Mouse (Mus musculus) 416B (cell line): ENCODE measurements at regions not wholly inside any gene's neighbourhood (a gene's known extent, or its start where the extent isn't known, plus 50 kb on each side); places are given as distances from the start of the nearest gene placed in this dataset.

ENCODE experiments used
- DNase-seq: peaks from one replicate; pipeline ENCODE4 v3.0.0; 2011; ENCODE audit warnings: low read depth

DNA sequence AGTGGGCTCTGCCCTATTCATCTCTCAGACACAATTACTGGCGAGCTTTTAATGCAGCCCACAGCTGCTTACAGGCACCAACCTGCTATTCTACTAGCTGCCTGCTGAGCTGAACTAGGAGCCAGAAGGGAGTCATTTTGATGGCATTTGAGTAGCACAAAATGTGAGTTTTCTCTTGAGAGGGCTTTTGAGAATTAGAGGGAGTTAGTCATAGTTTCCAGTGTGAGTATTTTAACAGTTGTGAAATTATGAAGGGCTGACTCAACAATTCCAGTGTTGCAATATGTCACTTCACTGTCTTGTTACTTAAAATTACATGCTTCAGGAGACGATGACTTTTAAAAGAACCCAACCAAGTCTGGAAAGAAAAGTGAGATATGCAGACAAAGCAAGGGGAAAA lies 54.4 kb upstream of the Ly86 start:
- DNase-seq = peak; percentile 92

- no peak for DNase-seq
These were observed 56.0 kb upstream of the Ly86 start for GRCm38 (mm10) chr13:37288993-37289392.

GRCm38 (mm10) chr13:37282515-37282914 lies 62.5 kb upstream of the Ly86 start:
- no peak for DNase-seq

- peak; percentile 38 for DNase-seq
These were observed 65.8 kb upstream of the Ly86 start for GRCm38 (mm10) chr13:37279078-37279789.

GRCm38 (mm10) chr13:37249581-37250461 lies 95.2 kb upstream of the Ly86 start:
- DNase-seq = peak; percentile 8

DNA sequence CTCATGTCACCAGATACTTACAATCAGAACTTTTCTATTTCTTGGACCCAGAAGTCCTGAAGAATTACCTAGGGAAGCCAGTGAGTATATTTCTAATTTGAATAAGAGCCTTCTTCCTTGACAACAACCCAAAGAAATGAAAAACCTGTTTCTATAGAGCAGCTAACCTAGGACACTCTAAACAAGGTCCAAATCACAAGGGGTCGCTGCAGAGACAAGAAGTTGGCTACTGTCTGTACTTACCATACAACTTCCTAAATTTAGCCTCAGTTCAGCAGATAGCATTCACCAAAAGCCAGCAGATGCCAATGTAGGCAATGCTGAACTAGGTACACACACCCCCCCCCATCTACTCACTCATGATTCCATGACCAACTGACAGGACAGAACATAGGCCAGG lies 96.3 kb upstream of the Ly86 start:
- DNase-seq = peak; percentile 10

DNA sequence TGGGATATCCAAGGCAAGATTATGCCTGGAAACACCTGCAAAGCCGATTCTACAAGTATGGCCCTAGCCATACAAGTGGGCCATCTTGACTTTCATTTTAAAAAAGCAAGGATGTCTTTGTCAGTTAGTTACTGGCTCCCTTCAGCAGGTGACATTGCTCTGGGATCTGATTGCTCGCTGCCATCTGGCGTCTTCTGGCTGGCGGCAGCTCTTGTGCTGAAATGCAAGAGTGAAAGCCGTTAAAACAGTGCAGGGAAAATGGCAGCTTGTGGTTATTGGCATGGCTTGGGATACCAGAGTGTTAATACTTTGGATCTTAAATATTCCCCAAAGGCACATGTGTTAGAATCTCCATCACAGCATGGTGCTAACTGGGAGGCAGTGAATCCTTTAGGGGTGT lies 105.0 kb upstream of the Ly86 start:
- DNase-seq = no peak

DNA sequence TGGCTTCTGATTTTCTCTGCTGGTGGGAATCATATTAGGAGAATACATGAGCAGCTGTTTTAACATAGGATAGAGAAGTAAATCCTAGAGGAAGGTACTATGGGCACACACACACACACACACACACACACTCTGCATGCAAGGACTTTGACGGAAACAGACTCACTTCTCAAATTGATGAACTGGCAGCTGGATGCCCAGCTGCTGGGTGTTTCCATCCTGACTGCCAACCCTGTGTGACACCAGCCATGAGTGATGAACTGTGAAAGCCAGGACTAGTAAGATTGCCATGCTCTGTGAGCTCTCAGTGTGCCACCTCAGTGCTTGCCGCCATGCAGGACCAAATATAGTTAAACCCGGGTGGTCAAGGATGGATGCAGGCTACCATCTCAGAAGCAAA lies 107.7 kb upstream of the Ly86 start:
- no peak for DNase-seq

GRCm38 (mm10) chr13:37225834-37226233 lies 119.2 kb upstream of the Ly86 start:
- DNase-seq = no peak

- DNase-seq = no peak
These were observed 124.6 kb upstream of the Ly86 start for GRCm38 (mm10) chr13:37220436-37220835.

DNA sequence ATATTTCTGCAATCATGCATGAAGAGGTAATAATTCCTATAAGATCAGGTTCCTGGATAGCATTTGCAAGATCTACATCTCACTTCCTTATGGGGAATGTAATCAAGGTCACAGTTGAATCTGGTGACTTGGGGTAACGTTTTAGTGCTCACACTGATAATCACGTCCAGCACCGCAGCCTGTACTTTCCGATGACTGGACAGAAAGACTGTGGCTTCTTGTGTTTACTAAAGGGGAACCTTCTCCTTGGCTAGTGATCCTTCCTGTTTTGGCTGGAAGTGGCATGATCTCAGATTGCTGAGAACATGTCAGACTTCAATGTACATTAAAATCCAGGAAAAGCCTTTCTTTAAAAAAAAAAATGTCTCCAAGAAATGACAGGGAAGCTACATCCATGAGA lies 126.4 kb upstream of the Ly86 start:
- DNase-seq = peak; percentile 46

GRCm38 (mm10) chr13:37214590-37215282 lies 130.3 kb upstream of the Ly86 start:
- DNase-seq = no peak

GRCm38 (mm10) chr13:37197136-37197535 lies 147.1 kb upstream of the F13a1 start:
- DNase-seq = no peak

DNA sequence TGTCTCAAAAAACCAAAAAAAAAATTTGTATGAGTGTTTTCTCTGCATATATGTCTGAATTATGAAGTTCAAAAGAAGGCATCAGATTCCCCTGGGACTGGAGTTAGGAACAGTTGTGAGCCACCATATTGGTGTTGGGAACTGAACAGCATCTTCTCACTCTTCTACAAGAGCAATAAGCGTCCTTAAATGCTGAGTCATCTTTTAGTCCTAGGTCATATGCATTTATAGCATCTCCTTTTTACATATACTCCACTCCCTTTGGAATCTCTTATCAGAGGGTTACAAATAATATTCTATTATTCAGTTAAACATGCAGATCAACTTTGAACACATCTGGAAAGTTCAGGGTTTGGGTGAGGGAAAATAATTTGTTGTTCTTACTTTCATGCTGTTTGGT lies 145.8 kb upstream of the F13a1 start:
- no peak for DNase-seq

GRCm38 (mm10) chr13:37181169-37181787 lies 131.2 kb upstream of the F13a1 start:
- peak; percentile 4 for DNase-seq

DNA sequence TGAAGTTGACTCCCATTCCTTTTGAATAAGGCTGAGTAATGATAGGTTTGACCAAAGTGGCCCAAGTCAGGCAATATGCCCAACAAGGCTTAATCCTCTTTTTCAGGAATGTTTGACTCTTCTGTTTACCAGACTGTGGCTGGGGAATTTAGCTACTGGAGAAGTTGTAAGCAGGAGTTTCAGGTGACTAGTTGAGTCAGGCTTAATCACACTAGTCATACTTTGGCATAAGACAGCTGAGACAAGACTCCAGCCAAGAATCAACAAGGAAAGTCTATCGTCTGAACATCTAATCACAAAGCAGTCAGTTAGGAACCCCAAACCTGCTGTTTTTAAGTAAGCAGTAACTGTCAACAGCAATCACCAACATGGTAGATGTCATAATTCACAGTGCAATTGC lies 126.5 kb upstream of the F13a1 start:
- no peak for DNase-seq

DNA sequence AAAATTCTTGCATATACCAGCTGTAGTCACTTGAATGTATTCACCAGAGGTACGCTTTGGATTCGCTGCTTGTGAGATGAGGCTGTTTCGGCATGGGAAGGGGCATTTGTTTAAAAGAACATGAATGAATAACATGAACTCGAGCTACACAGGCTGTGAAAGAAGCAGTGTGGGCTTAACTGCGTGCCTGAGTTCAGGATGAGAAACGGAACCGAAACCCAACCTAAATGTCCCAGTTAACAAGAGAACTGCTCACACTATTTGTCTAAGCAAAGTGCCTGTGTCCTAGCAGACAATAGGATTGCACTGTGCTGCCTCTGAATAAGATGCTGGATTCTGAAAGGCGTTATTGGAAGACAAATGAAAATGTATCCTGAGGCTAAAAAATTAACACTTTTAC lies 126.0 kb upstream of the F13a1 start:
- no peak for DNase-seq

GRCm38 (mm10) chr13:37158831-37159522 lies 108.9 kb upstream of the F13a1 start:
- no peak for DNase-seq

DNA sequence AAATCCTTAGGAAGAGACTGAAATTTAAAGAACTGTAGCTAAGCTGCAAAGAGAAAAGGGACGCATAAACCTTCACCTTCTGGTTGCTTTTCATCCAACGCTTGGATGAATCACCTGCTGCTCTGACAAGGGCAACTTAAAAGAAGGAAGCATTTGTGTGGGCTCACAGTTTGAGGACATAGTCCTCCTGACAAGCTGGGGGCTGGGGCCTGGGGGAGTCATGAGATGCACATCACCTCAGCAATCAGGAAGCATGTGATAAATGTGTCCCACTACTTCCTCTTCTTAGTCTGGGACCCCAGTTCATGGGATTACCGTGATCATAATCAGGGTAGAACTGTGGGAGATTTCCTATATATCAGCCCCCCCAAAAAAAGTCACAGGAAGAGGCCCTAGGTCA lies 107.8 kb upstream of the F13a1 start:
- no peak for DNase-seq

GRCm38 (mm10) chr13:37151835-37152516 lies 101.9 kb upstream of the F13a1 start:
- no peak for DNase-seq

- no peak for DNase-seq
These were observed 99.9 kb upstream of the F13a1 start for GRCm38 (mm10) chr13:37149961-37150360.
